Mouse (Mus musculus): ENCODE results near the gene Fis1. TPM values are rescaled to one million over a fixed set of nuclear protein-coding genes. Genes with fewer than 3 reads are reported as not detected.
A peak's percentile ranks its signal among the peaks of the same experiment; 100 is the strongest.
"Not testable (repeated sequence)": the region's sequence is repeated elsewhere in the genome, so short reads cannot be mapped to it uniquely, and the experiment has no call there.

The Fis1 gene
- polyA plus RNA-seq, 1 experiment from 2014 or later = 414 TPM

- not testable (repeated sequence) for H3K4me1 ChIP-seq (ENCODE audit: control insufficient read depth, insufficient read depth, low read length); H3K4me3 ChIP-seq (ENCODE audit: low read depth, low read length); H3K9me3 ChIP-seq (ENCODE audit: control insufficient read depth, low read length); ATAC-seq (ENCODE audit: low read depth); H3K4me2 ChIP-seq (ENCODE audit: low read depth, low read length); H3K27me3 ChIP-seq (ENCODE audit: control insufficient read depth, insufficient read depth, low read length); H3K27ac ChIP-seq (ENCODE audit: low read depth, low read length); H3K36me3 ChIP-seq (ENCODE audit: control insufficient read depth, insufficient read depth, low read length); H3K9ac ChIP-seq (replicated peaks; ENCODE audit: low read depth, low read length)
- WGBS = 87% methylated on average over 14 of the region's 14 CpGs
Observed at GRCm38 (mm10) chr5:136949551-136950336, 3.3 kb upstream of the Fis1 start.

GRCm38 (mm10) chr5:136950521-136950920 lies 2.6 kb upstream of the Fis1 start:
- peaks cover 8% of the 10 kb centered on the region for H3K4me1 ChIP-seq (ENCODE audit: control insufficient read depth, insufficient read depth, low read length)
- no peak overlapping the region for H3K4me3 ChIP-seq (ENCODE audit: low read depth, low read length)
- 93% methylated on average over 6 of the region's 6 CpGs for WGBS
- H3K36me3 ChIP-seq (ENCODE audit: control insufficient read depth, insufficient read depth, low read length) = no peaks in the 10 kb centered on the region
- ATAC-seq (ENCODE audit: low read depth) = no peak
- no peaks in the 10 kb centered on the region for H3K27me3 ChIP-seq (ENCODE audit: control insufficient read depth, insufficient read depth, low read length)
- no peak overlapping the region for H3K27ac ChIP-seq (ENCODE audit: low read depth, low read length)
- H3K9me3 ChIP-seq (ENCODE audit: control insufficient read depth, low read length) = no peaks in the 10 kb centered on the region
- H3K4me2 ChIP-seq (ENCODE audit: low read depth, low read length) = no peak overlapping the region
- H3K9ac ChIP-seq (replicated peaks; ENCODE audit: low read depth, low read length) = no peak overlapping the region

- Histone ChIP-seq H3K4me1 (ENCODE audit: control insufficient read depth, insufficient read depth, low read length) (peaks cover 11% of the 10 kb centered on the region), H3K36me3 (ENCODE audit: control insufficient read depth, insufficient read depth, low read length) (no peaks in the 10 kb centered on the region), H3K4me2 (ENCODE audit: low read depth, low read length) (no peak overlapping the region), H3K27me3 (ENCODE audit: control insufficient read depth, insufficient read depth, low read length) (no peaks in the 10 kb centered on the region), H3K9ac (replicated peaks; ENCODE audit: low read depth, low read length) (no peak overlapping the region), H3K4me3 (ENCODE audit: low read depth, low read length) (no peak overlapping the region), H3K27ac (ENCODE audit: low read depth, low read length) (no peak overlapping the region), H3K9me3 (ENCODE audit: control insufficient read depth, low read length) (no peaks in the 10 kb centered on the region)
- WGBS = 75% methylated on average over 4 of the region's 4 CpGs
- no peak for ATAC-seq (ENCODE audit: low read depth)
Observed at GRCm38 (mm10) chr5:136952153-136952552, 922 bp upstream of the Fis1 start.

GRCm38 (mm10) chr5:136953440-136953951 lies 421 bp downstream of the Fis1 start:
- Histone ChIP-seq H3K27me3 (ENCODE audit: control insufficient read depth, insufficient read depth, low read length) (no peaks in the 10 kb centered on the region), H3K36me3 (ENCODE audit: control insufficient read depth, insufficient read depth, low read length) (no peaks in the 10 kb centered on the region), H3K4me2 (ENCODE audit: low read depth, low read length) (peak overlapping the region; percentile 66), H3K4me1 (ENCODE audit: control insufficient read depth, insufficient read depth, low read length) (peaks cover 11% of the 10 kb centered on the region), H3K9ac (replicated peaks; ENCODE audit: low read depth, low read length) (peak overlapping the region; percentile 57), H3K4me3 (ENCODE audit: low read depth, low read length) (peak overlapping the region; percentile 57), H3K27ac (ENCODE audit: low read depth, low read length) (peak overlapping the region; percentile 45; the same call in 1 of the 2 replicates), H3K9me3 (ENCODE audit: control insufficient read depth, low read length) (no peaks in the 10 kb centered on the region)
- WGBS = 2% methylated on average over 12 of the region's 12 CpGs
- no peak for ATAC-seq (ENCODE audit: low read depth)

- Histone ChIP-seq H3K36me3 (ENCODE audit: control insufficient read depth, insufficient read depth, low read length) (no peaks in the 10 kb centered on the region), H3K9ac (replicated peaks; ENCODE audit: low read depth, low read length) (no peak overlapping the region), H3K4me2 (ENCODE audit: low read depth, low read length) (no peak overlapping the region), H3K4me3 (ENCODE audit: low read depth, low read length) (no peak overlapping the region), H3K9me3 (ENCODE audit: control insufficient read depth, low read length) (no peaks in the 10 kb centered on the region), H3K4me1 (ENCODE audit: control insufficient read depth, insufficient read depth, low read length) (peaks cover 11% of the 10 kb centered on the region), H3K27me3 (ENCODE audit: control insufficient read depth, insufficient read depth, low read length) (no peaks in the 10 kb centered on the region), H3K27ac (ENCODE audit: low read depth, low read length) (no peak overlapping the region)
- no peak for ATAC-seq (ENCODE audit: low read depth)
- 90% methylated on average over 4 of the region's 4 CpGs for WGBS
Observed at GRCm38 (mm10) chr5:136955622-136956021, 2.5 kb downstream of the Fis1 start.

- no peak for ATAC-seq (ENCODE audit: low read depth)
- Histone ChIP-seq H3K9me3 (ENCODE audit: control insufficient read depth, low read length) (no peaks in the 10 kb centered on the region), H3K4me1 (ENCODE audit: control insufficient read depth, insufficient read depth, low read length) (peaks cover 11% of the 10 kb centered on the region), H3K4me2 (ENCODE audit: low read depth, low read length) (no peak overlapping the region), H3K27me3 (ENCODE audit: control insufficient read depth, insufficient read depth, low read length) (no peaks in the 10 kb centered on the region), H3K9ac (replicated peaks; ENCODE audit: low read depth, low read length) (no peak overlapping the region), H3K36me3 (ENCODE audit: control insufficient read depth, insufficient read depth, low read length) (no peaks in the 10 kb centered on the region), H3K27ac (ENCODE audit: low read depth, low read length) (no peak overlapping the region), H3K4me3 (ENCODE audit: low read depth, low read length) (no peak overlapping the region)
- WGBS = 95% methylated on average over 1 of the region's 1 CpGs
Observed at GRCm38 (mm10) chr5:136957250-136957649, 4.2 kb downstream of the Fis1 start.

- ATAC-seq (ENCODE audit: low read depth) = no peak
- H3K4me2 ChIP-seq (ENCODE audit: low read depth, low read length) = no peak overlapping the region
- peaks cover 14% of the 10 kb centered on the region for H3K4me1 ChIP-seq (ENCODE audit: control insufficient read depth, insufficient read depth, low read length)
- no peaks in the 10 kb centered on the region for H3K9me3 ChIP-seq (ENCODE audit: control insufficient read depth, low read length)
- no peak overlapping the region for H3K9ac ChIP-seq (replicated peaks; ENCODE audit: low read depth, low read length)
- H3K27ac ChIP-seq (ENCODE audit: low read depth, low read length) = no peak overlapping the region
- WGBS = 53% methylated on average over 5 of the region's 5 CpGs
- no peaks in the 10 kb centered on the region for H3K27me3 ChIP-seq (ENCODE audit: control insufficient read depth, insufficient read depth, low read length)
- H3K36me3 ChIP-seq (ENCODE audit: control insufficient read depth, insufficient read depth, low read length) = 0 out of 2 replicates have a peak, but pooled peaks cover 9% of the 10 kb centered on the region
- no peak overlapping the region for H3K4me3 ChIP-seq (ENCODE audit: low read depth, low read length)
Observed at GRCm38 (mm10) chr5:136958991-136959605, 6.0 kb downstream of the Fis1 start.

GRCm38 (mm10) chr5:136960053-136960452 lies 7.0 kb downstream of the Fis1 start:
- ATAC-seq (ENCODE audit: low read depth) = no peak
- H3K4me2 ChIP-seq (ENCODE audit: low read depth, low read length) = no peak overlapping the region
- H3K9ac ChIP-seq (replicated peaks; ENCODE audit: low read depth, low read length) = no peak overlapping the region
- H3K27me3 ChIP-seq (ENCODE audit: control insufficient read depth, insufficient read depth, low read length) = no peaks in the 10 kb centered on the region
- 98% methylated on average over 6 of the region's 6 CpGs for WGBS
- peaks cover 16% of the 10 kb centered on the region; the same call in 1 of the 2 replicates for H3K36me3 ChIP-seq (ENCODE audit: control insufficient read depth, insufficient read depth, low read length)
- no peaks in the 10 kb centered on the region for H3K9me3 ChIP-seq (ENCODE audit: control insufficient read depth, low read length)
- no peak overlapping the region for H3K4me3 ChIP-seq (ENCODE audit: low read depth, low read length)
- H3K27ac ChIP-seq (ENCODE audit: low read depth, low read length) = no peak overlapping the region
- peaks cover 8% of the 10 kb centered on the region; the same call in 1 of the 2 replicates for H3K4me1 ChIP-seq (ENCODE audit: control insufficient read depth, insufficient read depth, low read length)

All from neural tube, embryonic 14.5 days (tissue).